13 mouse cellular contexts compared by ENCODE assay signal in the genomic region with DNA sequence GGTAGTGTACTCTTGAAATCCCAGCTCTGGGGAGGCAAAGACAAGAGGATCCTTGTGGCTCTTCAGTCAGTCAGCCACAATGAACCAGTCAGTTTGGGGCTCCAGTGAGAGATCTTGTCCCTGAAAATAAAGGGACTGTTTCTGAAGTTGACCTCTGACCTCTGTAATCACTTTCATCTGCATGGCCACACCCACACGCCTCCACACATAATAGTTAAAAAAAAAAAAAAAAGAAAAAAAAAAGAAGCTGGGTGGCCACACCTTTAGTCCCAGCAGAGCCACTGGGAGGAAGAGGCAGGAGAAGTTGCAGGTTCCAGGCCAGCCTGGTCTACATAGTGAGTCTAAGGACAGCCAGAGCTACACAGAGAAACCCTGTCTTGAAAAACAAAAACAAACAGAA.
DNase-seq lines count a peak whose midpoint lies in the region; ATAC-seq and TF ChIP-seq lines count a peak whose summit lies in the region.
"Had no signal": no experiment of that assay in that cellular context is flagged by ENCODE, and none has a peak within 500 bp of the region (broad histone marks: within the 10 kb centered on the region; RNA-seq: fewer than 3 reads in every experiment).

No protein-coding gene starts in this region.

- no peak for DNase-seq in heart, postnatal 36 days
- DNase-seq in midbrain, embryonic 10.5 days (ENCODE audit: low spot score): no peak
- no peak for DNase-seq in midbrain, postnatal 0 days (ENCODE audit: low spot score)
- DNase-seq in kidney, adult 9 months: no peak
- DNase-seq in heart, postnatal 4 days: no peak
- DNase-seq: adrenal gland, adult 2 months; cerebellum, postnatal 36 days; thymus, postnatal 36 days had no signal

- 0 out of 2 replicates have a peak overlapping the region, but pooled peaks have one; percentile 66 for H3K27ac ChIP-seq in heart, embryonic 13.5 days (replicated peaks)
- peak overlapping the region; percentile 87 for H3K27ac ChIP-seq in midbrain, embryonic 10.5 days (replicated peaks)
- no peak overlapping the region for H3K27ac ChIP-seq in midbrain, postnatal 0 days (ENCODE audit: low read depth, low read length)
- H3K27ac ChIP-seq in intestine, embryonic 16.5 days (ENCODE audit: low read length): peak overlapping the region; percentile 97
- peak overlapping the region; percentile 93 for H3K27ac ChIP-seq in stomach, embryonic 15.5 days

- no peak overlapping the region for H3K9ac ChIP-seq in heart, embryonic 13.5 days
- no peak overlapping the region for H3K9ac ChIP-seq in midbrain, postnatal 0 days (replicated peaks; ENCODE audit: low read length, poor library complexity, severe bottlenecking)
- H3K9ac ChIP-seq in intestine, embryonic 16.5 days (ENCODE audit: low read depth, low read length): no peak overlapping the region
- no peak overlapping the region for H3K9ac ChIP-seq in stomach, embryonic 15.5 days

- TF ChIP-seq CTCF in midbrain, postnatal 0 days (IDR thresholded peaks at IDR 0.05): no peak

- H3K9me3 ChIP-seq in heart, embryonic 13.5 days: 0 out of 2 replicates have a peak, but pooled peaks cover 3% of the 10 kb centered on the region
- H3K9me3 ChIP-seq in midbrain, embryonic 10.5 days (replicated peaks): no peaks in the 10 kb centered on the region
- no peaks in the 10 kb centered on the region for H3K9me3 ChIP-seq in midbrain, postnatal 0 days (ENCODE audit: low read length)
- no peaks in the 10 kb centered on the region for H3K9me3 ChIP-seq in intestine, embryonic 16.5 days (ENCODE audit: control insufficient read depth, low read length)
- no peaks in the 10 kb centered on the region for H3K9me3 ChIP-seq in stomach, embryonic 15.5 days
- H3K9me3 ChIP-seq: forebrain, embryonic 12.5 days had no signal

- no peak overlapping the region for H3K4me3 ChIP-seq in heart, embryonic 13.5 days
- H3K4me3 ChIP-seq in midbrain, embryonic 10.5 days: no peak overlapping the region
- no peak overlapping the region for H3K4me3 ChIP-seq in midbrain, postnatal 0 days (ENCODE audit: low read depth, low read length)
- no peak overlapping the region for H3K4me3 ChIP-seq in intestine, embryonic 16.5 days (ENCODE audit: low read length)
- no peak overlapping the region for H3K4me3 ChIP-seq in stomach, embryonic 15.5 days (replicated peaks)
- H3K4me3 ChIP-seq: forebrain, embryonic 12.5 days had no signal

- peaks cover 27% of the 10 kb centered on the region for H3K4me1 ChIP-seq in heart, embryonic 13.5 days
- H3K4me1 ChIP-seq in midbrain, embryonic 10.5 days: peaks cover 53% of the 10 kb centered on the region
- no peaks in the 10 kb centered on the region; the same call in 1 of the 2 replicates for H3K4me1 ChIP-seq in midbrain, postnatal 0 days (ENCODE audit: insufficient read depth, low read length)
- peaks cover 35% of the 10 kb centered on the region for H3K4me1 ChIP-seq in intestine, embryonic 16.5 days (ENCODE audit: control insufficient read depth, insufficient read depth, low read length)
- H3K4me1 ChIP-seq in stomach, embryonic 15.5 days: peaks cover 35% of the 10 kb centered on the region

- no peaks in the 10 kb centered on the region; the same call in 1 of the 2 replicates for H3K27me3 ChIP-seq in heart, embryonic 13.5 days (replicated peaks)
- no peaks in the 10 kb centered on the region for H3K27me3 ChIP-seq in midbrain, embryonic 10.5 days (ENCODE audit: low read depth, poor library complexity, severe bottlenecking)
- H3K27me3 ChIP-seq in midbrain, postnatal 0 days (ENCODE audit: insufficient read depth, low read length): no peaks in the 10 kb centered on the region
- H3K27me3 ChIP-seq in intestine, embryonic 16.5 days (replicated peaks; ENCODE audit: control insufficient read depth, insufficient read depth, low read length): no peaks in the 10 kb centered on the region
- no peaks in the 10 kb centered on the region for H3K27me3 ChIP-seq in stomach, embryonic 15.5 days (replicated peaks)
- H3K27me3 ChIP-seq: forebrain, embryonic 12.5 days; Patski had no signal

- intact Hi-C loops in heart, postnatal 36 days (cut with DNase I): no loop called here

- WGBS in heart, embryonic 13.5 days: 72% methylated on average over 1 of the region's 1 CpGs
- WGBS in midbrain, embryonic 10.5 days: 47% methylated on average over 1 of the region's 1 CpGs
- 68% methylated on average over 1 of the region's 1 CpGs for WGBS in midbrain, postnatal 0 days
- WGBS in intestine, embryonic 16.5 days: 57% methylated on average over 1 of the region's 1 CpGs
- 44% methylated on average over 1 of the region's 1 CpGs for WGBS in stomach, embryonic 15.5 days

- no peaks in the 10 kb centered on the region for H3K36me3 ChIP-seq in heart, embryonic 13.5 days
- no peaks in the 10 kb centered on the region for H3K36me3 ChIP-seq in midbrain, embryonic 10.5 days
- H3K36me3 ChIP-seq in midbrain, postnatal 0 days (ENCODE audit: insufficient read depth, low read length): no peaks in the 10 kb centered on the region
- H3K36me3 ChIP-seq in intestine, embryonic 16.5 days (ENCODE audit: control insufficient read depth, insufficient read depth, low read length): no peaks in the 10 kb centered on the region
- H3K36me3 ChIP-seq in stomach, embryonic 15.5 days: no peaks in the 10 kb centered on the region
- H3K36me3 ChIP-seq: forebrain, embryonic 12.5 days had no signal

- no peak for ATAC-seq in heart, embryonic 13.5 days (ENCODE audit: extremely low read depth, insufficient number of reproducible peaks, low FRiP score, low TSS enrichment)
- ATAC-seq in midbrain, postnatal 0 days (ENCODE audit: low FRiP score): no peak
- ATAC-seq in intestine, embryonic 16.5 days: no peak
- ATAC-seq in stomach, embryonic 15.5 days (ENCODE audit: insufficient read depth, low FRiP score, low read depth): no peak
- ATAC-seq: Patski had no signal

- no peak overlapping the region for H3K4me2 ChIP-seq in heart, embryonic 13.5 days
- no peak overlapping the region for H3K4me2 ChIP-seq in midbrain, postnatal 0 days (ENCODE audit: low read depth, low read length, poor library complexity, severe bottlenecking)
- H3K4me2 ChIP-seq in intestine, embryonic 16.5 days (ENCODE audit: low read depth, low read length): no peak overlapping the region
- H3K4me2 ChIP-seq in stomach, embryonic 15.5 days: no peak overlapping the region
- H3K4me2 ChIP-seq: forebrain, embryonic 12.5 days had no signal
